Mouse (Mus musculus): Measurements from ENCODE around the gene Hnrnpl. TPM values are rescaled to one million over a fixed set of nuclear protein-coding genes. Genes with fewer than 3 reads are reported as not detected.

Gene Hnrnpl
- polyA plus RNA-seq, 1 experiment from 2014 or later: 154 TPM

GRCm38 (mm10) chr7:28833723-28834347 lies 25.5 kb downstream of the Hnrnpl start, which contains the start of gene Lgals4:
Gene Lgals4 (plus strand): TSS chr7:28833854.
- Histone ChIP-seq H3K4me2 (replicated peaks; ENCODE audit: low read depth, low read length) (no peak within 1 kb of the TSS), H3K27me3 (replicated peaks; ENCODE audit: insufficient read depth, low read length) (no peaks in the 10 kb centered on the region), H3K4me3 (ENCODE audit: low read depth, low read length) (no peak within 1 kb of the TSS)

GRCm38 (mm10) chr7:28836936-28837335 lies 28.6 kb downstream of the Hnrnpl start:
- no peak for ATAC-seq
- WGBS: 70% methylated on average over 5 of the region's 5 CpGs

More at GRCm38 (mm10) chr7:28833723-28834347, 25.5 kb downstream of the Hnrnpl start, which contains the start of gene Lgals4:
- WGBS: 82% methylated on average over 6 of the region's 6 CpGs
- no peaks in the 10 kb centered on the region for H3K4me1 ChIP-seq (ENCODE audit: insufficient read depth, low read depth, low read length)
- peaks cover 17% of the 10 kb centered on the region; the same call in 1 of the 2 replicates for H3K36me3 ChIP-seq (ENCODE audit: insufficient read depth, low read length)
- DNase-seq (ENCODE audit: low spot score) (no peak), ATAC-seq (no peak)
- no peak within 1 kb of the TSS for H3K27ac ChIP-seq (ENCODE audit: low read length)
- TF ChIP-seq CTCF (IDR thresholded peaks at IDR 0.05) (no peak), EP300 (IDR thresholded peaks at IDR 0.05) (no peak)
- H3K9me3 ChIP-seq (ENCODE audit: low read length): no peaks in the 10 kb centered on the region
- H3K9ac ChIP-seq (replicated peaks; ENCODE audit: low read depth): no peak within 1 kb of the TSS

GRCm38 (mm10) chr7:28838331-28838730 lies 30.0 kb downstream of the Hnrnpl start:
- H3K36me3 ChIP-seq (ENCODE audit: insufficient read depth, low read length): no peaks in the 10 kb centered on the region
- DNase-seq (ENCODE audit: low spot score) (no peak), ATAC-seq (0 out of 2 replicates have a peak, but pooled peaks have one; percentile 23)
- no peak overlapping the region for H3K4me3 ChIP-seq (ENCODE audit: low read depth, low read length)
- H3K27me3 ChIP-seq (replicated peaks; ENCODE audit: insufficient read depth, low read length): no peaks in the 10 kb centered on the region
- no peak overlapping the region for H3K9ac ChIP-seq (replicated peaks; ENCODE audit: low read depth)
- WGBS: 72% methylated on average over 9 of the region's 9 CpGs
- no peak for TF ChIP-seq CTCF (IDR thresholded peaks at IDR 0.05)
- no peak for TF ChIP-seq EP300 (IDR thresholded peaks at IDR 0.05)
- H3K9me3 ChIP-seq (ENCODE audit: low read length): no peaks in the 10 kb centered on the region
- H3K4me2 ChIP-seq (replicated peaks; ENCODE audit: low read depth, low read length): no peak overlapping the region
- no peaks in the 10 kb centered on the region for H3K4me1 ChIP-seq (ENCODE audit: insufficient read depth, low read depth, low read length)
- no peak overlapping the region for H3K27ac ChIP-seq (ENCODE audit: low read length)

More at GRCm38 (mm10) chr7:28836936-28837335, 28.6 kb downstream of the Hnrnpl start:
- Histone ChIP-seq H3K9ac (replicated peaks; ENCODE audit: low read depth) (no peak overlapping the region), H3K4me3 (ENCODE audit: low read depth, low read length) (no peak overlapping the region), H3K4me1 (ENCODE audit: insufficient read depth, low read depth, low read length) (no peaks in the 10 kb centered on the region), H3K27me3 (replicated peaks; ENCODE audit: insufficient read depth, low read length) (no peaks in the 10 kb centered on the region), H3K36me3 (ENCODE audit: insufficient read depth, low read length) (no peaks in the 10 kb centered on the region), H3K9me3 (ENCODE audit: low read length) (no peaks in the 10 kb centered on the region), H3K4me2 (replicated peaks; ENCODE audit: low read depth, low read length) (no peak overlapping the region), H3K27ac (ENCODE audit: low read length) (no peak overlapping the region)
- TF ChIP-seq EP300 (IDR thresholded peaks at IDR 0.05) (no peak), CTCF (IDR thresholded peaks at IDR 0.05) (no peak)
- no peak for DNase-seq (ENCODE audit: low spot score)

- Histone ChIP-seq H3K4me2 (replicated peaks; ENCODE audit: low read depth, low read length) (no peak overlapping the region), H3K9me3 (ENCODE audit: low read length) (no peaks in the 10 kb centered on the region), H3K4me1 (ENCODE audit: insufficient read depth, low read depth, low read length) (no peaks in the 10 kb centered on the region), H3K9ac (replicated peaks; ENCODE audit: low read depth) (no peak overlapping the region), H3K4me3 (ENCODE audit: low read depth, low read length) (no peak overlapping the region), H3K27ac (ENCODE audit: low read length) (no peak overlapping the region), H3K36me3 (ENCODE audit: insufficient read depth, low read length) (no peaks in the 10 kb centered on the region), H3K27me3 (replicated peaks; ENCODE audit: insufficient read depth, low read length) (no peaks in the 10 kb centered on the region)
- TF ChIP-seq EP300 (IDR thresholded peaks at IDR 0.05): no peak
- no peak for TF ChIP-seq CTCF (IDR thresholded peaks at IDR 0.05)
- WGBS: 54% methylated on average over 1 of the region's 1 CpGs
- DNase-seq (ENCODE audit: low spot score) (no peak), ATAC-seq (no peak)
Measured at GRCm38 (mm10) chr7:28847273-28847672, 38.9 kb downstream of the Hnrnpl start.

- ATAC-seq: no peak
- no peak overlapping the region for H3K4me2 ChIP-seq (replicated peaks; ENCODE audit: low read depth, low read length)
- no peaks in the 10 kb centered on the region for H3K9me3 ChIP-seq (ENCODE audit: low read length)
- no peak for DNase-seq (ENCODE audit: low spot score)
- no peaks in the 10 kb centered on the region for H3K4me1 ChIP-seq (ENCODE audit: insufficient read depth, low read depth, low read length)
- H3K36me3 ChIP-seq (ENCODE audit: insufficient read depth, low read length): no peaks in the 10 kb centered on the region
- no peaks in the 10 kb centered on the region for H3K27me3 ChIP-seq (replicated peaks; ENCODE audit: insufficient read depth, low read length)
- H3K27ac ChIP-seq (ENCODE audit: low read length): no peak overlapping the region
- WGBS: 38% methylated on average over 1 of the region's 1 CpGs
- TF ChIP-seq EP300 (IDR thresholded peaks at IDR 0.05) (no peak), CTCF (IDR thresholded peaks at IDR 0.05) (no peak)
- H3K4me3 ChIP-seq (ENCODE audit: low read depth, low read length): no peak overlapping the region
- no peak overlapping the region for H3K9ac ChIP-seq (replicated peaks; ENCODE audit: low read depth)
Measured at GRCm38 (mm10) chr7:28849700-28850236, 41.4 kb downstream of the Hnrnpl start.

GRCm38 (mm10) chr7:28850642-28851041 lies 42.3 kb downstream of the Hnrnpl start:
- no peak overlapping the region for H3K27ac ChIP-seq (ENCODE audit: low read length)
- TF ChIP-seq EP300 (IDR thresholded peaks at IDR 0.05): no peak
- TF ChIP-seq CTCF (IDR thresholded peaks at IDR 0.05): no peak
- H3K4me1 ChIP-seq (ENCODE audit: insufficient read depth, low read depth, low read length): no peaks in the 10 kb centered on the region
- ATAC-seq (no peak), DNase-seq (ENCODE audit: low spot score) (no peak)
- 78% methylated on average over 4 of the region's 4 CpGs for WGBS
- no peak overlapping the region for H3K4me2 ChIP-seq (replicated peaks; ENCODE audit: low read depth, low read length)
- no peaks in the 10 kb centered on the region for H3K36me3 ChIP-seq (ENCODE audit: insufficient read depth, low read length)
- no peak overlapping the region for H3K9ac ChIP-seq (replicated peaks; ENCODE audit: low read depth)
- no peak overlapping the region for H3K4me3 ChIP-seq (ENCODE audit: low read depth, low read length)
- no peaks in the 10 kb centered on the region for H3K27me3 ChIP-seq (replicated peaks; ENCODE audit: insufficient read depth, low read length)
- no peaks in the 10 kb centered on the region for H3K9me3 ChIP-seq (ENCODE audit: low read length)

Data from lung, postnatal 0 days (tissue).